Mouse (Mus musculus): Measurements from ENCODE around the gene Ankrd44.

GRCm38 (mm10) chr1:54806116-54806850 is 119.9 kb downstream of the Ankrd44 start:
- TF ChIP-seq POLR2A (IDR thresholded peaks at IDR 0.05; ENCODE audit: low read depth, low read length) (no peak), CTCF (IDR thresholded peaks at IDR 0.05; ENCODE audit: extremely low read depth, insufficient read length, insufficient replicate concordance, low read depth, low read length) (no peak)

All from small intestine, adult 2 months (tissue).